In the genomic region with DNA sequence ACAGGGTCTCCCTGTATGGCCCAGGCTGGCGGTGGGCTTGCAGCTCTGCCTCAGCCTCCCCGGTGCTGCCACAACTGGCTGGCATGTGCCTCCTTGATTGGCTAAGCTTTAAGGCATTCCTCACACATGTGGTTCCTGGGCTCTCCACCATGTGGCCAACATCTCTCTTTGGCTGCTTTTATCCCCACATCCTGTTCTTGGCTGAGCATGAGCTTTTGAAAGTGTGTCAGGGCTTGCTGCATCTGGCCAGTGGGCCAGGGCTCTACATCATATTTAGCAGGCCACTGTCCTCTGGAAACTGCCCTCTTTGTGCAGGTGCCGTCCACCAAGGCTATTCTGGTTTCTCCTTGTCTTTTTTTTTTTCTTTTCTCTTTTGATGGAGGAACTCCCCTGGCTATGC, we compare ENCODE assay signal across 8 mouse cellular contexts. TPM values are rescaled to one million over a fixed set of nuclear protein-coding genes. Genes with fewer than 3 reads are reported as not detected.
A peak's percentile ranks its signal among the peaks of the same experiment; 100 is the strongest.
DNase-seq lines count a peak whose midpoint lies in the region; ATAC-seq and TF ChIP-seq lines count a peak whose summit lies in the region.

No protein-coding gene starts in this region.

- no peak for TF ChIP-seq EP300 in CH12.LX (IDR thresholded peaks at IDR 0.05; ENCODE audit: low read length)

- H3K4me3 ChIP-seq in CH12.LX (replicated peaks in 1 of 3; ENCODE audit: low read depth in 2 of 3, low read length in 2 of 3, poor library complexity in 1 of 3): peak overlapping the region in 1 of 3 experiments; percentile 85
- peak overlapping the region; percentile 81 for H3K4me3 ChIP-seq in forebrain, embryonic 10.5 days
- peak overlapping the region; percentile 70 for H3K4me3 ChIP-seq in hindbrain, postnatal 0 days (ENCODE audit: low read length)
- no peak overlapping the region for H3K4me3 ChIP-seq in midbrain, embryonic 11.5 days (ENCODE audit: low read depth, low read length)

- H3K27ac ChIP-seq in CH12.LX (ENCODE audit: insufficient read depth, low read depth): no peak overlapping the region
- H3K27ac ChIP-seq in forebrain, embryonic 10.5 days: peak overlapping the region; percentile 84; the same call in 1 of the 2 replicates
- H3K27ac ChIP-seq in hindbrain, postnatal 0 days: peak overlapping the region; percentile 86; the same call in 1 of the 2 replicates
- no peak overlapping the region for H3K27ac ChIP-seq in midbrain, embryonic 11.5 days (ENCODE audit: low read depth, low read length)

- WGBS in forebrain, embryonic 10.5 days: 68% methylated on average over 3 of the region's 3 CpGs
- 52% methylated on average over 3 of the region's 3 CpGs for WGBS in hindbrain, postnatal 0 days
- WGBS in midbrain, embryonic 11.5 days: 68% methylated on average over 3 of the region's 3 CpGs

- H3K27me3 ChIP-seq in CH12.LX (replicated peaks): no peaks in the 10 kb centered on the region
- H3K27me3 ChIP-seq in forebrain, embryonic 10.5 days (ENCODE audit: poor library complexity, severe bottlenecking): no peaks in the 10 kb centered on the region
- H3K27me3 ChIP-seq in hindbrain, postnatal 0 days (ENCODE audit: insufficient read depth, low read length): no peaks in the 10 kb centered on the region
- no peaks in the 10 kb centered on the region for H3K27me3 ChIP-seq in midbrain, embryonic 11.5 days (ENCODE audit: control insufficient read depth, insufficient read depth, low read length)

- dilution Hi-C loops in CH12.LX (cut with MboI; ENCODE audit: extremely low pct_ligation_motif_present, extremely low pct_unique_long_range_greater_than_20kb, low sequenced_read_pairs): no loop called here

- H3K36me3 ChIP-seq in CH12.LX (replicated peaks in 1 of 2; ENCODE audit: control insufficient read depth in 1 of 2, insufficient read depth in 1 of 2, low read length in 1 of 2): peaks cover 22 to 53% of the 10 kb centered on the region in 2 experiments
- H3K36me3 ChIP-seq in forebrain, embryonic 10.5 days (replicated peaks): peaks cover 26% of the 10 kb centered on the region
- H3K36me3 ChIP-seq in hindbrain, postnatal 0 days (ENCODE audit: insufficient read depth, low read length): peaks cover 14% of the 10 kb centered on the region
- H3K36me3 ChIP-seq in midbrain, embryonic 11.5 days (ENCODE audit: control insufficient read depth, insufficient read depth, low read length): peaks cover 7% of the 10 kb centered on the region

- ATAC-seq in hindbrain, postnatal 0 days: peak; percentile 57
- ATAC-seq in midbrain, embryonic 11.5 days (ENCODE audit: low FRiP score): no peak

- no peak for TF ChIP-seq CTCF in CH12.LX (conservative IDR thresholded peaks at IDR 0.05 in 1 of 2, IDR thresholded peaks at IDR 0.05 in 1 of 2; ENCODE audit: low read depth in 2 of 2, low read length in 2 of 2)
- peak; percentile 47 for TF ChIP-seq CTCF in hindbrain, postnatal 0 days (IDR thresholded peaks at IDR 0.05; ENCODE audit: low read depth)

- no peak for TF ChIP-seq RAD21 in CH12.LX (IDR thresholded peaks at IDR 0.05; ENCODE audit: low read depth, low read length)

- in situ Hi-C loops in CH12.LX (cut with MboI; ENCODE audit: low pct_ligation_motif_present, low pct_unique_long_range_greater_than_20kb, low sequenced_read_pairs): loop anchor here (5.0 kb wide), 1 partner anchor 34 kb away; no protein-coding TSS in a partner anchor

- H3K9ac ChIP-seq in CH12.LX (ENCODE audit: insufficient read depth, low read depth): 0 out of 2 replicates have a peak overlapping the region, but pooled peaks have one; percentile 45
- no peak overlapping the region for H3K9ac ChIP-seq in hindbrain, postnatal 0 days (replicated peaks; ENCODE audit: low read length)
- no peak overlapping the region for H3K9ac ChIP-seq in midbrain, embryonic 11.5 days (ENCODE audit: low read length)

- peak overlapping the region; percentile 64 for H3K4me2 ChIP-seq in CH12.LX (ENCODE audit: insufficient read depth, low read depth, poor library complexity, severe bottlenecking)
- peak overlapping the region; percentile 99 for H3K4me2 ChIP-seq in hindbrain, postnatal 0 days (ENCODE audit: low read depth, low read length)
- H3K4me2 ChIP-seq in midbrain, embryonic 11.5 days: 0 out of 2 replicates have a peak overlapping the region, but pooled peaks have one; percentile 11

- H3K79me2 ChIP-seq in CH12.LX (replicated peaks; ENCODE audit: control insufficient read depth, extremely low read depth, insufficient read depth, poor library complexity, severe bottlenecking): peaks cover 16% of the 10 kb centered on the region

- TF ChIP-seq POLR2A in CH12.LX (IDR thresholded peaks at IDR 0.05; ENCODE audit: low read depth, low read length): no peak

- H3K9me3 ChIP-seq in CH12.LX (replicated peaks; ENCODE audit: low read length): no peaks in the 10 kb centered on the region
- no peaks in the 10 kb centered on the region for H3K9me3 ChIP-seq in forebrain, embryonic 10.5 days
- H3K9me3 ChIP-seq in hindbrain, postnatal 0 days (ENCODE audit: low read length): no peaks in the 10 kb centered on the region
- H3K9me3 ChIP-seq in midbrain, embryonic 11.5 days (ENCODE audit: control insufficient read depth, low read length): no peaks in the 10 kb centered on the region

- peaks cover 10 to 34% of the 10 kb centered on the region in 2 experiments for H3K4me1 ChIP-seq in CH12.LX (ENCODE audit: control insufficient read depth in 1 of 2, insufficient read depth in 2 of 2)
- peaks cover 49% of the 10 kb centered on the region for H3K4me1 ChIP-seq in forebrain, embryonic 10.5 days
- peaks cover 16% of the 10 kb centered on the region; the same call in 1 of the 2 replicates for H3K4me1 ChIP-seq in hindbrain, postnatal 0 days (ENCODE audit: insufficient read depth, low read length)
- peaks cover 19% of the 10 kb centered on the region for H3K4me1 ChIP-seq in midbrain, embryonic 11.5 days (ENCODE audit: control insufficient read depth, insufficient read depth, low read length)

- peak; percentile 47 for DNase-seq in adrenal gland, postnatal 14 days
- DNase-seq in adrenal gland, postnatal 36 days: no peak
- DNase-seq in CH12.LX (ENCODE audit: extremely low read depth): peak; percentile 63
- no peak for DNase-seq in forebrain, embryonic 10.5 days (ENCODE audit: extremely low spot score, low spot score)
- peak; percentile 53 for DNase-seq in hindbrain, postnatal 0 days (ENCODE audit: low spot score)
- DNase-seq in midbrain, embryonic 11.5 days (ENCODE audit: low spot score, missing footprints): no peak
- DNase-seq in layer of hippocampus, postnatal 36 days: no peak
- DNase-seq in adrenal gland, postnatal 25 days: no peak

RNA-seq across cellular contexts. Expression of a gene that starts 1.2 kb away (rescaled TPM):
- 30.5 and 33.0 TPM in 2 replicates for total RNA-seq in adrenal gland, postnatal 14 days (2021)
- 10 to 100 TPM; 28.1 to 30.3 TPM for total RNA-seq in adrenal gland, postnatal 36 days (2021)
- total RNA-seq in CH12.LX (2012; rRNA removed) (19.0 and 23.7 TPM in 2 replicates), CH12.LX (2014; rRNA removed) (12.3 and 13.8 TPM in 2 replicates)
- polyA plus RNA-seq in CH12.LX (2012; ENCODE audit: insufficient read length, low read depth): 24.1 and 30.0 TPM in 2 replicates
- 43.9 and 44.9 TPM in 2 replicates for polyA plus RNA-seq in forebrain, embryonic 10.5 days (2016; fragmentation: Nextera tagmentation; extraction: Ambion mirVana)
- 161 and 174 TPM in 2 replicates for total RNA-seq in hindbrain, postnatal 0 days (2014; rRNA removed)
- polyA plus RNA-seq in hindbrain, postnatal 0 days (2015; fragmentation: Nextera tagmentation; extraction: Ambion mirVana): 76.0 and 76.2 TPM in 2 replicates
- polyA plus RNA-seq in midbrain, embryonic 11.5 days (2014; fragmentation: Nextera tagmentation; extraction: Ambion mirVana): 19.7 and 24.0 TPM in 2 replicates
- 10 to 100 TPM; 56.0 to 67.0 TPM for total RNA-seq in layer of hippocampus, postnatal 36 days (2021)
- 38.8 and 48.5 TPM in 2 replicates for total RNA-seq in adrenal gland, postnatal 25 days (2021)

RNA-seq across cellular contexts. Expression of a gene that starts 1.3 kb away (rescaled TPM):
- 35.1 and 43.3 TPM in 2 replicates for total RNA-seq in adrenal gland, postnatal 14 days (2021)
- 10 to 100 TPM; 26.6 to 36.8 TPM for total RNA-seq in adrenal gland, postnatal 36 days (2021)
- total RNA-seq in CH12.LX (2012; rRNA removed): 374 and 409 TPM in 2 replicates
- 411 and 435 TPM in 2 replicates for total RNA-seq in CH12.LX (2014; rRNA removed)
- polyA plus RNA-seq in CH12.LX (2012; ENCODE audit: insufficient read length, low read depth): 171 and 198 TPM in 2 replicates
- 351 and 360 TPM in 2 replicates for polyA plus RNA-seq in forebrain, embryonic 10.5 days (2016; fragmentation: Nextera tagmentation; extraction: Ambion mirVana)
- 165 and 189 TPM in 2 replicates for total RNA-seq in hindbrain, postnatal 0 days (2014; rRNA removed)
- polyA plus RNA-seq in hindbrain, postnatal 0 days (2015; fragmentation: Nextera tagmentation; extraction: Ambion mirVana): 279 and 295 TPM in 2 replicates
- 248 and 290 TPM in 2 replicates for polyA plus RNA-seq in midbrain, embryonic 11.5 days (2014; fragmentation: Nextera tagmentation; extraction: Ambion mirVana)
- total RNA-seq in layer of hippocampus, postnatal 36 days (2021): 10 to 100 TPM; 40.0 to 47.7 TPM
- 42.8 and 49.8 TPM in 2 replicates for total RNA-seq in adrenal gland, postnatal 25 days (2021)

RNA-seq across cellular contexts. Expression of a gene that starts 12.4 kb away (rescaled TPM):
- 1.0 and 1.2 TPM in 2 replicates for total RNA-seq in adrenal gland, postnatal 14 days (2021)
- total RNA-seq in adrenal gland, postnatal 36 days (2021): 1 to 10 TPM; 5.8 TPM
- total RNA-seq in CH12.LX (2012; rRNA removed) (0.08 and 0.21 TPM in 2 replicates), CH12.LX (2014; rRNA removed) (not detected in 2 replicates)
- polyA plus RNA-seq in CH12.LX (2012; ENCODE audit: insufficient read length, low read depth): not detected in 2 replicates
- polyA plus RNA-seq in forebrain, embryonic 10.5 days (2016; fragmentation: Nextera tagmentation; extraction: Ambion mirVana): 1.5 and 2.0 TPM in 2 replicates
- 66.9 and 70.3 TPM in 2 replicates for total RNA-seq in hindbrain, postnatal 0 days (2014; rRNA removed)
- polyA plus RNA-seq in hindbrain, postnatal 0 days (2015; fragmentation: Nextera tagmentation; extraction: Ambion mirVana): 26.6 and 28.0 TPM in 2 replicates
- 0.23 and 0.55 TPM in 2 replicates for polyA plus RNA-seq in midbrain, embryonic 11.5 days (2014; fragmentation: Nextera tagmentation; extraction: Ambion mirVana)
- 10 to 100 TPM; 40.1 to 47.7 TPM for total RNA-seq in layer of hippocampus, postnatal 36 days (2021)
- total RNA-seq in adrenal gland, postnatal 25 days (2021): 3.5 and 5.1 TPM in 2 replicates

RNA-seq across cellular contexts. Expression of a gene that starts 15.4 kb away (rescaled TPM):
- 0.11 TPM in 1 of 2 replicates, not detected in the other for total RNA-seq in adrenal gland, postnatal 14 days (2021)
- total RNA-seq in adrenal gland, postnatal 36 days (2021): not detected
- 0.04 TPM in 1 of 2 replicates, not detected in the other for total RNA-seq in CH12.LX (2012; rRNA removed)
- not detected in 2 replicates for total RNA-seq in CH12.LX (2014; rRNA removed)
- polyA plus RNA-seq in CH12.LX (2012; ENCODE audit: insufficient read length, low read depth): 0.07 TPM in 1 of 2 replicates, not detected in the other
- polyA plus RNA-seq in forebrain, embryonic 10.5 days (2016; fragmentation: Nextera tagmentation; extraction: Ambion mirVana): 0.05 TPM in 1 of 2 replicates, not detected in the other
- total RNA-seq in hindbrain, postnatal 0 days (2014; rRNA removed): 0.04 and 0.10 TPM in 2 replicates
- polyA plus RNA-seq in hindbrain, postnatal 0 days (2015; fragmentation: Nextera tagmentation; extraction: Ambion mirVana): 0.14 and 0.26 TPM in 2 replicates
- not detected in 2 replicates for polyA plus RNA-seq in midbrain, embryonic 11.5 days (2014; fragmentation: Nextera tagmentation; extraction: Ambion mirVana)
- under 1 TPM; 0.15 to 0.40 TPM for total RNA-seq in layer of hippocampus, postnatal 36 days (2021)
- total RNA-seq in adrenal gland, postnatal 25 days (2021): not detected in 2 replicates

RNA-seq across cellular contexts. Expression of a gene that starts 29.8 kb away (rescaled TPM):
- total RNA-seq in adrenal gland, postnatal 14 days (2021): 734 and 741 TPM in 2 replicates
- total RNA-seq in adrenal gland, postnatal 36 days (2021): 1,000 to 10,000 TPM in 1 of 2 experiments, 100 to 1,000 TPM in 1; 923 to 1,039 TPM
- total RNA-seq in CH12.LX (2012; rRNA removed) (899 and 966 TPM in 2 replicates), CH12.LX (2014; rRNA removed) (792 and 1,081 TPM in 2 replicates)
- polyA plus RNA-seq in CH12.LX (2012; ENCODE audit: insufficient read length, low read depth): 646 and 664 TPM in 2 replicates
- polyA plus RNA-seq in forebrain, embryonic 10.5 days (2016; fragmentation: Nextera tagmentation; extraction: Ambion mirVana): 2,273 and 2,281 TPM in 2 replicates
- total RNA-seq in hindbrain, postnatal 0 days (2014; rRNA removed): 1,128 and 1,180 TPM in 2 replicates
- polyA plus RNA-seq in hindbrain, postnatal 0 days (2015; fragmentation: Nextera tagmentation; extraction: Ambion mirVana): 1,097 and 1,185 TPM in 2 replicates
- polyA plus RNA-seq in midbrain, embryonic 11.5 days (2014; fragmentation: Nextera tagmentation; extraction: Ambion mirVana): 1,723 and 1,824 TPM in 2 replicates
- total RNA-seq in layer of hippocampus, postnatal 36 days (2021): 100 to 1,000 TPM; 484 to 486 TPM
- 742 and 955 TPM in 2 replicates for total RNA-seq in adrenal gland, postnatal 25 days (2021)

Comparison
In these comparisons a context has a peak if more than half of its experiments do, and no peak if none do; other contexts are left out.
1. DNase-seq: peak in adrenal gland, postnatal 14 days (single experiment), CH12.LX (single experiment) and hindbrain, postnatal 0 days (single experiment); none in adrenal gland, postnatal 36 days (0 of 2), forebrain, embryonic 10.5 days (single experiment), midbrain, embryonic 11.5 days (single experiment), layer of hippocampus, postnatal 36 days (0 of 2) and adrenal gland, postnatal 25 days (single experiment).
2. H3K27ac ChIP-seq: peak in forebrain, embryonic 10.5 days (single experiment) and hindbrain, postnatal 0 days (single experiment); none in CH12.LX (single experiment) and midbrain, embryonic 11.5 days (single experiment).
3. H3K4me2 ChIP-seq: peak in every context shown above with its lines; median percentile 99 in hindbrain, postnatal 0 days; 64 in CH12.LX; 11 in midbrain, embryonic 11.5 days.